Mouse (Mus musculus) intestine, embryonic 16.5 days (tissue): Measurements from ENCODE around the gene Cfap45. TPM values are rescaled to one million over a fixed set of nuclear protein-coding genes. Genes with fewer than 3 reads are reported as not detected.
A peak's percentile ranks its signal among the peaks of the same experiment; 100 is the strongest.

Experiments
- ATAC-seq: fragments of 200-750 bp; cut with Nextera tagmentation; 2 replicates; pipeline ENCODE4 v1.8.0; 2017; ENCODE audit warnings: moderate TSS enrichment, moderate library complexity
- H3K27ac ChIP-seq: fragments of 300-500 bp; sonication (generic); 2 replicates; pipeline ENCODE4 v1.5.1; 2014; ENCODE audit warnings: mild to moderate bottlenecking, low read length
- H3K27me3 ChIP-seq: fragments of 300-500 bp; sonication (generic); replicated peaks from 2 replicates; pipeline ENCODE4 v1.6.1; 2014; ENCODE audit warnings: low read length, control low read depth, mixed read lengths; ENCODE audit not compliant: control insufficient read depth, insufficient read depth
- H3K36me3 ChIP-seq: fragments of 300-500 bp; sonication (generic); 2 replicates; pipeline ENCODE4 v1.6.1; 2014; ENCODE audit warnings: low read length, control low read depth; ENCODE audit not compliant: control insufficient read depth, insufficient read depth
- H3K4me1 ChIP-seq: fragments of 300-500 bp; sonication (generic); 2 replicates; pipeline ENCODE4 v1.6.1; 2014; ENCODE audit warnings: low read length, control low read depth, mixed read lengths; ENCODE audit not compliant: control insufficient read depth, insufficient read depth
- H3K4me2 ChIP-seq: fragments of 300-500 bp; sonication (generic); 2 replicates; pipeline ENCODE4 v1.6.1; 2014; ENCODE audit warnings: low read depth, low read length, control low read depth
- H3K4me3 ChIP-seq: fragments of 300-500 bp; sonication (generic); 2 replicates; pipeline ENCODE4 v1.5.1; 2014; ENCODE audit warnings: mild to moderate bottlenecking, low read length
- H3K9ac ChIP-seq: fragments of 300-500 bp; sonication (generic); 2 replicates; pipeline ENCODE4 v1.6.1; 2014; ENCODE audit warnings: low read depth, low read length
- H3K9me3 ChIP-seq: fragments of 300-500 bp; sonication (generic); 2 replicates; pipeline ENCODE4 v1.6.1; 2016; ENCODE audit warnings: low read length, control low read depth; ENCODE audit not compliant: control insufficient read depth
- WGBS: fragments of 180-500 bp; shearing (Covaris S2); extraction: QIAGEN DNeasy Blood & Tissue Kit; methylation state at CpG from one replicate; pipeline ENCODE4 v1.1.7; 2014; 5-methylcytosine and 5-hydroxymethylcytosine counted together
- polyA plus RNA-seq: library from polyadenylated mRNA; unstranded; fragments of >200 nt; fragmentation: Nextera tagmentation; extraction: Ambion mirVana; gene quantifications from 2 replicates; pipeline ENCODE4 v1.2.1, GENCODE M21; 2015

Cfap45 gene
- polyA plus RNA-seq, 1 experiment from 2014 or later: 1.3 TPM

DNA sequence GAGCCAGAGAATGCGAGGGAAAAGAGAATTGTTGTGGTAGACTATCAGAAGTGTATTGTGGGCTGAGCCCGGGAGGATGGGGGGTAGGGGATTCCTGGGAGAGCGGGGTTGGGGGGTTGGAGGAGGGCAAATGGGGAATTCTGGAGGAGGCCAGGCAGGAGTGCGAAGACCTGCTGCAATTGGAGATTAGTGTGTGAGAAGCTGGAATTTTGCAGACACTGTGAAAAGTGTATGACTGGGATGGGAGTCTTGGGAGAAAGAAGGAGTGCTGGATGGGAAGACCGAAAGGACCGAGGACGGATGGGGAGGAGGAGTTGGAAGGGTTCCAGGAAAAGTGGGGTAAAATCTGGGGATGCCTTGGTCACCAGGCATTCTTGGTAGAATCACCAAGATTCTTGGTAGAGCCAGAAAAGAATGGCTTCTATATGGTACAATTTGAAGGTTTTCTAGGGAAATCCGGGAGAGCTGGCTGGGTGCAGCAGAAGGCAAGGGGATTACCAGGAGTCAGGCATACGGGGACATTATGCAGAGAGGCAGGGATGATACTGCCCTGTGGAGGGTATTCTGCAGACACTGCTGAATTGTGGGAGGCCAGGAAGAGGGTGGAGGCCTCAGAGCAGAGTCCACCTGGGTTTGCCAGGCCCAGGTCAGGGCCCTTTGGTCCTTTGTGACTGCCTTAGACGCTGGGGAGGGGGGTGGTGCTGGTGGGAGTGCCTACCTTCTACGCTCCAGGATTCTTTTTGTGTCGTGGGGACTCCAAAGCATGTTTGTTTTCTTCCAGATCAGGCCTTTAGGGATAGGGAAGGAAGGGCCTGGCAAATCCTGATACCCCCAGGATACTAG is 37.9 kb upstream of the Cfap45 start:
- H3K36me3 ChIP-seq: no peaks in the 10 kb centered on the region
- H3K27ac ChIP-seq: peak overlapping the region; percentile 84
- H3K4me2 ChIP-seq: peak overlapping the region; percentile 73
- peak overlapping the region; percentile 70 for H3K9ac ChIP-seq
- H3K4me3 ChIP-seq: peak overlapping the region; percentile 63
- H3K4me1 ChIP-seq: peaks cover 37% of the 10 kb centered on the region
- no peaks in the 10 kb centered on the region for H3K27me3 ChIP-seq
- ATAC-seq: peak; percentile 51
- H3K9me3 ChIP-seq: no peaks in the 10 kb centered on the region
- WGBS: 6% methylated on average over 12 of the region's 12 CpGs

DNA sequence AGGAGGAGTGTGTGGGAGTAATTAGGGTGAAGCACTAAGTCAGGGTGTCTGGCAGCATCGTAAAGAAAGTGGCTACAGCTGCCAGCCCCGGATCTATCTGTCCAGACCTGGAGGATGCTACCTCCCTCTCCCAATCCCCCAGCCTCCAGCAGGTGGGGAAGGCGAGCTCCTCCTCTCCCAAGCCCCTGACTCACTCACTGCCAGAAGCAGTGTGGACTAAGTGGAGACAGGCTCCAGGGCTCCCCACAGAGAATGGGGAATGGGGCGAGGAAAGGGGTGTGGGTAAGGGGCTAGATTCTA is 37.3 kb upstream of the Cfap45 start:
- no peaks in the 10 kb centered on the region for H3K36me3 ChIP-seq
- H3K9me3 ChIP-seq: no peaks in the 10 kb centered on the region
- peak overlapping the region; percentile 73 for H3K4me2 ChIP-seq
- WGBS: 29% methylated on average over 4 of the region's 4 CpGs
- no peak for ATAC-seq
- peak overlapping the region; percentile 70 for H3K9ac ChIP-seq
- peaks cover 43% of the 10 kb centered on the region for H3K4me1 ChIP-seq
- H3K27me3 ChIP-seq: no peaks in the 10 kb centered on the region
- H3K27ac ChIP-seq: peak overlapping the region; percentile 84; the same call in 1 of the 2 replicates
- H3K4me3 ChIP-seq: peak overlapping the region; percentile 63

DNA sequence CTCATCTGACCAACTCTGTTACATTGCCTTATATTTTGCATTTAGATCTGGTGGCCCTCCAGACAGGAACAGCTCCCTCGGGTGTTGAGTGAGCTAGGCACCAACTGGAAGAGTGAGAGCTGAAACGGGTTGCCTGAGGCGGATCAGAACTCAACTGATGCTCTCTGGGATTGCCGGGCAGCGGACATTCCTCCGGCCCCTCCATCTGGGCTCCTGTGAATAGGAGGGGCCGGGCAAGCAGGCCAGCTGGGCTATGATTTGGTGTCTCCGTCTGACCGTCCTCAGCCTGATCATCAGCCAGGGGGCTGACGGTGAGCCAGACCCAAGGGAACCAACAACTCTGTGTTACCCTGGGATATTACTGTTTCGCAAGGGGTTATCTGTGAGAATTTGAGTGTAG is 36.4 kb upstream of the Cfap45 start:
- H3K27me3 ChIP-seq: no peaks in the 10 kb centered on the region
- no peak for ATAC-seq
- peaks cover 47% of the 10 kb centered on the region for H3K4me1 ChIP-seq
- H3K9me3 ChIP-seq: no peaks in the 10 kb centered on the region
- no peaks in the 10 kb centered on the region for H3K36me3 ChIP-seq
- H3K4me3 ChIP-seq: peak overlapping the region; percentile 63
- peak overlapping the region; percentile 70 for H3K9ac ChIP-seq
- 45% methylated on average over 11 of the region's 11 CpGs for WGBS
- H3K27ac ChIP-seq: no peak overlapping the region
- peak overlapping the region; percentile 73 for H3K4me2 ChIP-seq

DNA sequence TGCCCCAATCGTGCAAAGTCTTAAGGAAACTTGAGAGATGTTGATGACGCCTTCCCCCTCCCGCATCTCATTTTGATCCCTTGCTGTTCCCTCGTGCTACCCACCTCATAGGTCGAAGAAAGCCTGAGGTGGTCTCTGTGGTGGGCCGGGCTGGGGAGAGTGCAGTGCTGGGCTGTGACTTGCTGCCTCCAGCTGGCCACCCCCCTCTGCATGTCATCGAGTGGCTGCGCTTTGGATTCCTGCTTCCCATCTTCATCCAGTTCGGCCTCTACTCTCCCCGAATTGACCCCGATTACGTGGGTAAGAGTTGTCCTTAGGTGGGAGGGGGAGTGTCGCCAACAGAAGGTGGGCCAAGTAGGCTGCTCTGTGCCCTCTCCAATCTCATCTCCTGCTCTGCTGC is 35.9 kb upstream of the Cfap45 start:
- H3K27ac ChIP-seq: no peak overlapping the region
- H3K9ac ChIP-seq: peak overlapping the region; percentile 70
- H3K27me3 ChIP-seq: no peaks in the 10 kb centered on the region
- no peaks in the 10 kb centered on the region for H3K9me3 ChIP-seq
- peaks cover 47% of the 10 kb centered on the region for H3K4me1 ChIP-seq
- H3K4me2 ChIP-seq: peak overlapping the region; percentile 73
- ATAC-seq: no peak
- WGBS: 57% methylated on average over 13 of the region's 13 CpGs
- H3K36me3 ChIP-seq: no peaks in the 10 kb centered on the region
- H3K4me3 ChIP-seq: peak overlapping the region; percentile 63

DNA sequence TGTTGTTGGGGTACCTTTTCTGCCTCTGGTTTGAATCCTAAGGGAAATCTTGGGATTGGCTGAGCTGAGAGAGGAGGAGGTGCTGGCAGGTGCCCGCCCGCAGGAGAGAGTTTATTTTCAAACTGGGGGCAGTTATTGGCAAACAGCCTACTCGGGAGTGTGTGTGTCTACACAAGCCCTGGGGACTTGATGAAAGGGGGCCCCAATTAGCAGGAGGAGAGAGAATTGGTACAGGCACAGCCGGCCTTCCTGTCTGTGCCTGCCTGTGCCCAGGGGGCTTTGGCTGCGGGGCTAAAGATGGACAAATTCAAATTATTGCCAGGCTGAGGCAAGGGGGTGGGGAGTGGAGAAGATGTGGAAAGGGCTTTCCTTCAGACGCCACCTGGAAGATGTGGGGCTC is 34.8 kb upstream of the Cfap45 start:
- Histone ChIP-seq H3K9me3 (no peaks in the 10 kb centered on the region), H3K4me1 (peaks cover 52% of the 10 kb centered on the region), H3K27ac (0 out of 2 replicates have a peak overlapping the region, but pooled peaks have one; percentile 27), H3K27me3 (no peaks in the 10 kb centered on the region), H3K4me3 (peak overlapping the region; percentile 63), H3K4me2 (peak overlapping the region; percentile 73), H3K36me3 (no peaks in the 10 kb centered on the region), H3K9ac (peak overlapping the region; percentile 17; the same call in 1 of the 2 replicates)
- WGBS: 42% methylated on average over 6 of the region's 6 CpGs
- no peak for ATAC-seq

DNA sequence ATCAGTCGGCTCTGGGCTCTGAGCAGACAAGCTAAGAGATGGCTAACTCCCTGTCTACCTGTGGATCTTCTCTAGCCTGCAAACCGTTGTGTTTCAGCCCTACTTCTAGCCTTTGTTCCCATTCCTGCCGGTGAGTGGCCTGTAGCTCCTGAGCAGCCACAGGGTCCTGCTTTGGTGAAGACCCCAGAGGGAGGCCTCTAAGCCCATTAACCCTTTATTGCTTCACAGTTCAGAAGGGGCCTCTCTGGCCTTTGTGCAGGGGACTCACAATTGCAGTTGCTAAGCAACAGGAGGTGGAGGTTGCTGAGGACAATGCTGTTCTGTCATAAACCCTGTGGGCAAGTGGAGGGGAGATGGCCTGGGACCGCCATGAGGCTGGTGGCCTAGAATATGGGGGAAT is 34.4 kb upstream of the Cfap45 start:
- Histone ChIP-seq H3K9ac (peak overlapping the region; percentile 17; the same call in 1 of the 2 replicates), H3K27ac (0 out of 2 replicates have a peak overlapping the region, but pooled peaks have one; percentile 27), H3K4me3 (peak overlapping the region; percentile 63), H3K27me3 (no peaks in the 10 kb centered on the region), H3K4me1 (peaks cover 48% of the 10 kb centered on the region), H3K36me3 (no peaks in the 10 kb centered on the region), H3K4me2 (peak overlapping the region; percentile 73), H3K9me3 (no peaks in the 10 kb centered on the region)
- 25% methylated on average over 4 of the region's 4 CpGs for WGBS
- no peak for ATAC-seq

DNA sequence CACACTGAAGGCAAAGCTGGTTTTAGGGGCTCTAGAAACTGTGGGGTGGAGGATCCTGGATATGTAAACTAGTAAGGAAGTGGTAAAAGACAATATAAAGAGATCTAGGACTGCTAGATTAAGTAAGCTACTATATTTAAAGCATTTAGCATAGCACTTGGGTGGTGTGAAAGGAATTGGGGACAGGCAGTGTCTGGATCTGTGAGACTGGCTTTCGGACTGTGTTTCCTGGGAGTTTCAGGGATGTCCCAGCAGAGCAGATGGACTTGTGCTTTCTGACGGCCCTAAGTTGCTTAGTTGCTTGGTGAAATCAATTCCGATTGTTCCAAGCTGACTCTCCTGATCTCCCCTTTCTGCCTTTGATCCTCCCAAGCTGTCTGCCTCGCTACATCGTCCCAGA is 34.0 kb upstream of the Cfap45 start:
- Histone ChIP-seq H3K9ac (peak overlapping the region; percentile 17; the same call in 1 of the 2 replicates), H3K9me3 (no peaks in the 10 kb centered on the region), H3K4me2 (peak overlapping the region; percentile 73), H3K27me3 (no peaks in the 10 kb centered on the region), H3K27ac (peak overlapping the region; percentile 47; the same call in 1 of the 2 replicates), H3K36me3 (peaks cover under 1% of the 10 kb centered on the region; the same call in 1 of the 2 replicates), H3K4me3 (peak overlapping the region; percentile 63; the same call in 1 of the 2 replicates), H3K4me1 (peaks cover 47% of the 10 kb centered on the region)
- no peak for ATAC-seq
- 73% methylated on average over 5 of the region's 5 CpGs for WGBS

DNA sequence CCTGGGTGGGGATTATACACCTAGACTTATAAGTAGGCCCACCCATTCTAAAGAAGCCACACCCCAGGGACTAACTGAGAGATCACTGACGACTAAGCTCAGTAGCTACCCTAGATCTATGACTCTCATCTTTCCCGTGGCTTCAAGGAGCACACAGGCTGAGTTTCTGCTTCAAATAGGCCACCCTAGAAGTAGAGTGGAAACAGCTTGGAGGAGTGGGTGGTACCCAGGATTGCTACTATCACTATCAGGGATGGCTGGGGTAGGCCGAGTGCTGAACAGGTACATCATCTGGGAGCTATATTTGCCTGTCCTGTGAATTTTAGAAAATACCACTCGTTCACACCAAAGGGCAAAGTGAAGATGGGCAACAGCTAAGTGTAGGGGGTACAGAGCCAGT is 32.7 kb upstream of the Cfap45 start:
- H3K4me1 ChIP-seq: peaks cover 50% of the 10 kb centered on the region
- 67% methylated on average over 4 of the region's 4 CpGs for whole genome bisulfite sequencing
- peaks cover 6% of the 10 kb centered on the region; the same call in 1 of the 2 replicates for H3K36me3 ChIP-seq
- ATAC-seq: no peak
- 0 out of 2 replicates have a peak overlapping the region, but pooled peaks have one; percentile 17 for H3K27ac ChIP-seq
- H3K27me3 ChIP-seq: no peaks in the 10 kb centered on the region
- 0 out of 2 replicates have a peak overlapping the region, but pooled peaks have one; percentile 16 for H3K9ac ChIP-seq
- peak overlapping the region; percentile 28 for H3K4me2 ChIP-seq
- no peaks in the 10 kb centered on the region for H3K9me3 ChIP-seq
- H3K4me3 ChIP-seq: no peak overlapping the region

DNA sequence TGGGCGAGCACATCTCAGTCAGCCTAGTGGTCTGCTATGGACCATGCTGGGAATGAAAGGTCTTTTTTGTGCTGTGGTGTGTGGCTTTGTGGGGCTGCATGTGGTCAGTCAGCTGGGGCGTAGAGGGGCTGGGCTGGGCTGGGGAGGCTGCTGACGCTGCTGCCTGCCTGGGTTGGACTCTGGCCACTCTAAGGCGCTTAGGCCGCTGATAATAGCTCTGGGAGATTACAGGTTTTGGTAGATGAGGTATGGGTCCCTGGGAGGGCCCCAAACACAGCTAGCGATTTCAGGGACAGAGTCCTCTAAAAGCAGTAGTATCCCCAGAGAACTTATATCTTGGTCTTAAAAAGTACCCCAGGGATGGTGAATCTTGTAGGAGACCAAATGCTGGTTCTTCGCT is 31.8 kb upstream of the Cfap45 start:
- peaks cover 43% of the 10 kb centered on the region for H3K4me1 ChIP-seq
- WGBS: 56% methylated on average over 7 of the region's 7 CpGs
- peaks cover 8% of the 10 kb centered on the region; the same call in 1 of the 2 replicates for H3K36me3 ChIP-seq
- H3K27ac ChIP-seq: peak overlapping the region; percentile 66
- no peaks in the 10 kb centered on the region for H3K9me3 ChIP-seq
- no peaks in the 10 kb centered on the region for H3K27me3 ChIP-seq
- ATAC-seq: peak; percentile 46
- H3K4me2 ChIP-seq: peak overlapping the region; percentile 26
- no peak overlapping the region for H3K4me3 ChIP-seq
- 0 out of 2 replicates have a peak overlapping the region, but pooled peaks have one; percentile 16 for H3K9ac ChIP-seq
